Mouse (Mus musculus) c-Kit-positive CD71-positive TER-119-negative erythroid progenitor cells, embryonic 14.5 days (primary cell): ENCODE results near the gene Setd7.

Experiments
- DNase-seq: peaks from one replicate; pipeline ENCODE4 v3.0.0-alpha.2; 2013; ENCODE audit warnings: low read depth

Gene Setd7

GRCm38 (mm10) chr3:51468530-51468929 lies 92.1 kb downstream of the Setd7 start:
- no peak for DNase-seq
